Mouse (Mus musculus) T-helper 1 cell (primary cell): Measurements from ENCODE around the gene H1f0.

ENCODE experiments used
- in situ Hi-C: fragments of 300-600 bp; cut with MboI, MseI; formaldehyde crosslinking; loops from one replicate; pipeline ENCODE4 v1.15.1; 2025; ENCODE audit warnings: high pct_unique_total_duplicates

H1f0 gene

GRCm38 (mm10) chr15:79067631-79068030 lies 39.4 kb downstream of the H1f0 start:
- in situ Hi-C loops, result no loop called here

DNA sequence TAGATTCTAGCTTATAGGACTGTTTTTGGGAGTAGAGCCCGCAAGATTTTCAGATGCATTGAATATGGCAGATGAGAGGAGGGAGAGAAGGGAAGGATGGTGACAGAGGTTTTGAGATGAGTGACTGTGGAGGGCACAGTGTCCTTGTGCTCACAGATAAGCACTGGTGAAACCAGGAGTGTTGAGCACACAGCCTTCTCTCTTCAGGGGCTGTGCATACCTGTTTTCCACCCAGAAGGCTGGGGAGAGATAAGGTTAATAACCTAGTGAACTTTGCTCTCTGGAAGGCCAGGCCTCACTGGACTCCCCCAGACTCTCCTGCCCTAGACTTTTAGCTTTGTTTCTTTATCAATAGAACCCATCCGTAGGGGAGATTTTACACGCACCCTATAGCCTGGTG lies 40.2 kb downstream of the H1f0 start:
- in situ Hi-C loops, result no loop called here

DNA sequence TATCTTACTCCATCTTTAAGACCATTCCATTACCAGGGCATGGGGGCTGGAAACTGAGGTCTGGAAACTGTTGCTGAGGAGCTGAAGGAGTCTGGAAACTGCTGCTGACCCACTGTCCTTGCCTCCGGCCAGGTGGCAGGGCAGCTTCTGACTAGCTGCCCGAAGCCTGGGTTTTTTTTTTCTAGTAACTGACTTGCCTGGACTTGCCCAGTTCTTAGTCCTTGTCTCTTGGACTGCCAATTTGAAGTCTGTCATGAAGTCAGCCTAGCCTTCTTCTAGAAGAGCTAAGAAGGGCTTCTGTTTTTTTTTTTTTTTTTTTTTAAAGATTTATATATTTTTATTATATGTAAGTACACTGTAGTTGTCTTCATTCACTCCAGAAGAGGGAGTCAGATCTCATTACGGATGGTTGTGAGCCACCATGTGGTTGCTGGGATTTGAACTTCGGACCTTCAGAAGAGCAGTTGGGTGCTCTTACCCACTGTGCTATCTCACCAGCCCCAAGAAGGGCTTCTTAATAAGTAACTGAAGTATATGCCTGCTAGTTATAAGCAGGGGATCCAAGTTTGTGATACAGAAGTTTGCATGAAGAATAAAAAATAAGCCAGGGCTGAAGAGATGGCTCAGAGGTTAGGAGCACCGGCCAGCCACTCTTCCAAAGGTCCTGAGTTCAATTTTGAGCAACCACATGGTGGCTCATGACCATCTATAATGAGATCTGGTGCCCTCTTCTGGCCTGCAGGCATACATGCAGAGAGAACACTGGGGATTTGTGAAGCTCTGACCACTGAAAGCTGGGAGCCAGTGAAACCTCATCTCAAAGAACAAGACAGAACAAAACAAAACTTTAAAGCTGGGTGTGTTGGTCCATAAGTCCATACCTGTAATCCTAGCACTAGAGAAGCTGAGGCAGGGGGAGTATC lies 43.1 kb downstream of the H1f0 start:
- in situ Hi-C loops, result no loop called here

- in situ Hi-C loops, result no loop called here
Measured at GRCm38 (mm10) chr15:79073752-79074151, 45.5 kb downstream of the H1f0 start.

GRCm38 (mm10) chr15:79074446-79074845 lies 46.2 kb downstream of the H1f0 start:
- in situ Hi-C loops, result no loop called here

GRCm38 (mm10) chr15:79074913-79075532 lies 46.8 kb downstream of the H1f0 start, which contains the start of gene Eif3l:
TSS of gene Eif3l (plus strand) at chr15:79075179.
- in situ Hi-C loops, result no loop called here

- in situ Hi-C loops, result no loop called here
Measured at GRCm38 (mm10) chr15:79075658-79076365, 47.6 kb downstream of the H1f0 start.

GRCm38 (mm10) chr15:79079567-79079966 lies 51.3 kb downstream of the H1f0 start:
- in situ Hi-C loops, result no loop called here
